28 mouse cellular contexts compared by ENCODE assay signal in the genomic region with DNA sequence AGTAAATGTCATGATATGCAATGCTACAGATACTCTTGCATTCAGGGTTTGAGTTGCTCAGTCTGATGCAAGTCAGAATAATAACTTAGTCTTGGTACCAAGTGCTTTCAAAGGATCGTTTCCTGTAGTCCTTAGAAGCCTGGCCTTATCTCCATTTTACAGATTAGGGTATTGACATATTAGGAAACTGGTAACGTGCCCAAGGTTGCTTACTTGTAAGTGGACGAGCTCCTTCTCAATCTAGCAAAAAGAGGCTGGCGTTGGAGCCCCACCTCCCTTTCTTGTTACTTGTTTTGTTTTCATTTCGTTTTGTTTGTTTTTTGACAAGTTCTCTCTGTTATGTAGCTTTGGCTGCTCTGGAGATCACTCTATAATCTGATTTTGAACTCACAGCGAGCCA. TPM values are rescaled to one million over a fixed set of nuclear protein-coding genes. Genes with fewer than 3 reads are reported as not detected.
DNase-seq lines count a peak whose midpoint lies in the region; ATAC-seq and TF ChIP-seq lines count a peak whose summit lies in the region.
"Had no signal": no experiment of that assay in that cellular context is flagged by ENCODE, and none has a peak within 500 bp of the region (broad histone marks: within the 10 kb centered on the region; RNA-seq: fewer than 3 reads in every experiment).

No protein-coding gene starts in this region.

- H3K9me3 ChIP-seq in lung, postnatal 0 days (ENCODE audit: low read length), result no peaks in the 10 kb centered on the region
- no peaks in the 10 kb centered on the region for H3K9me3 ChIP-seq in G1E (replicated peaks)
- H3K9me3 ChIP-seq: embryonic facial prominence, embryonic 13.5 days; heart, embryonic 12.5 days; hindbrain, embryonic 15.5 days; midbrain, embryonic 10.5 days; neural tube, embryonic 12.5 days had no signal

- TF ChIP-seq CTCF in lung, postnatal 0 days (IDR thresholded peaks at IDR 0.05), result no peak
- TF ChIP-seq CTCF in G1E (IDR thresholded peaks at IDR 0.05; ENCODE audit: low read depth, low read length), result no peak

- H3K9ac ChIP-seq in lung, postnatal 0 days (replicated peaks; ENCODE audit: low read depth), result no peak overlapping the region
- H3K9ac ChIP-seq: embryonic facial prominence, embryonic 13.5 days; heart, embryonic 12.5 days; hindbrain, embryonic 15.5 days; neural tube, embryonic 12.5 days had no signal

- no peaks in the 10 kb centered on the region for H3K27me3 ChIP-seq in lung, postnatal 0 days (replicated peaks; ENCODE audit: insufficient read depth, low read length)
- H3K27me3 ChIP-seq in G1E (ENCODE audit: insufficient read depth, low read length), result no peaks in the 10 kb centered on the region
- H3K27me3 ChIP-seq: embryonic facial prominence, embryonic 13.5 days; heart, embryonic 12.5 days; hindbrain, embryonic 15.5 days; neural tube, embryonic 12.5 days had no signal

- no peak for ATAC-seq in lung, postnatal 0 days
- ATAC-seq in G1E (ENCODE audit: extremely low read depth, insufficient number of reproducible peaks, low FRiP score, poor library complexity, severe bottlenecking), result peak; percentile 35; the same call in 1 of the 2 replicates
- ATAC-seq in megakaryocyte-erythroid progenitor cell, adult 5-6 weeks (replicated peaks; ENCODE audit: low FRiP score, low TSS enrichment, poor library complexity, severe bottlenecking), result peak; percentile 57
- ATAC-seq in CD4-positive, CD25-positive, alpha-beta regulatory T cell, adult 4 months, result no peak
- ATAC-seq: forebrain, embryonic 16.5 days; inflammation-experienced regulatory T-cells, adult 6 months; midbrain, embryonic 16.5 days had no signal

- H3K4me2 ChIP-seq in lung, postnatal 0 days (replicated peaks; ENCODE audit: low read depth, low read length), result no peak overlapping the region
- H3K4me2 ChIP-seq: embryonic facial prominence, embryonic 13.5 days; heart, embryonic 12.5 days; hindbrain, embryonic 15.5 days; neural tube, embryonic 12.5 days had no signal

- no peak overlapping the region for H3K4me3 ChIP-seq in lung, postnatal 0 days (ENCODE audit: low read depth, low read length)
- no peak overlapping the region for H3K4me3 ChIP-seq in G1E (ENCODE audit: low read depth, low read length)
- H3K4me3 ChIP-seq: embryonic facial prominence, embryonic 13.5 days; gastrocnemius, adult 2 months; heart, adult 2 months; heart, embryonic 12.5 days; hindbrain, embryonic 15.5 days; midbrain, embryonic 10.5 days; myocyte; neural tube, embryonic 12.5 days had no signal

- 40% methylated on average over 6 of the region's 6 CpGs for WGBS in lung, postnatal 0 days

- no peak for TF ChIP-seq EP300 in lung, postnatal 0 days (IDR thresholded peaks at IDR 0.05)

- H3K4me1 ChIP-seq in lung, postnatal 0 days (ENCODE audit: insufficient read depth, low read depth, low read length), result no peaks in the 10 kb centered on the region; the same call in 1 of the 2 replicates
- H3K4me1 ChIP-seq in G1E (ENCODE audit: insufficient read depth, low read depth, low read length), result peaks cover 23% of the 10 kb centered on the region

- H3K27ac ChIP-seq in lung, postnatal 0 days (ENCODE audit: low read length), result no peak overlapping the region
- H3K27ac ChIP-seq: embryonic facial prominence, embryonic 13.5 days; gastrocnemius, adult 2 months; heart, adult 2 months; hindbrain, embryonic 15.5 days; midbrain, embryonic 10.5 days; neural tube, embryonic 12.5 days had no signal

- peak; percentile 33 for DNase-seq in adrenal gland, postnatal 10 days
- DNase-seq in adrenal gland, adult 8-10 months, result no peak
- peak; percentile 32 for DNase-seq in lung, postnatal 0 days (ENCODE audit: low spot score)
- DNase-seq in lung, postnatal 10 days, result no peak
- DNase-seq in G1E (ENCODE audit: low spot score), result no peak
- DNase-seq: cerebellum, adult 18-20 months; cerebellum, postnatal 10 days; gastrocnemius, adult 2 months; heart, adult 2 months; heart, postnatal 4 days; kidney, adult 11 months; kidney, postnatal 14 days; liver; lung, postnatal 14 days; right cerebral cortex, adult 18-20 months; spleen, adult 18-20 months; thymus, postnatal 4 days had no signal

- H3K36me3 ChIP-seq in lung, postnatal 0 days (ENCODE audit: insufficient read depth, low read length), result no peaks in the 10 kb centered on the region
- H3K36me3 ChIP-seq in G1E (replicated peaks), result peaks cover 2% of the 10 kb centered on the region
- H3K36me3 ChIP-seq: embryonic facial prominence, embryonic 13.5 days; heart, embryonic 12.5 days; hindbrain, embryonic 15.5 days; midbrain, embryonic 10.5 days; neural tube, embryonic 12.5 days had no signal

RNA-seq across cellular contexts. Expression of gene Thoc7, which starts 48.1 kb away (rescaled TPM):
- 100 to 1,000 TPM; 133 to 134 TPM for total RNA-seq in adrenal gland, postnatal 10 days (2021)
- 100 to 1,000 TPM in 1 of 4 experiments, 10 to 100 TPM in 3; 88.6 to 105 (median 93.3) TPM for total RNA-seq in adrenal gland, adult 8-10 months (2022)
- polyA plus RNA-seq in lung, postnatal 0 days (2015; fragmentation: Nextera tagmentation; extraction: Ambion mirVana), result 116 and 117 TPM in 2 replicates
- 109 and 115 TPM in 2 replicates for total RNA-seq in G1E (2014; fragmentation: Nextera tagmentation)
- total RNA-seq in G1E (2017), result 228 and 232 TPM in 2 replicates
- 21.1 and 21.4 TPM in 2 replicates for polyA plus RNA-seq in G1E (2012)
- total RNA-seq in megakaryocyte-erythroid progenitor cell, adult 5-6 weeks (2014; fragmentation: Nextera tagmentation), result 226 and 251 TPM in 2 replicates
- total RNA-seq in megakaryocyte-erythroid progenitor cell, adult 5-6 weeks (2017), result 263 and 514 TPM in 2 replicates
- 100 to 1,000 TPM; 113 to 135 TPM for polyA plus RNA-seq in CD4-positive, CD25-positive, alpha-beta regulatory T cell, adult 4 months (2017; shearing (Covaris generic))

RNA-seq across cellular contexts. Expression of gene Atxn7, which starts 48.5 kb away (rescaled TPM):
- 10 to 100 TPM; 22.6 to 26.2 TPM for total RNA-seq in adrenal gland, postnatal 10 days (2021)
- total RNA-seq in adrenal gland, adult 8-10 months (2022), result 10 to 100 TPM; 20.2 to 34.2 (median 26.0) TPM
- polyA plus RNA-seq in lung, postnatal 0 days (2015; fragmentation: Nextera tagmentation; extraction: Ambion mirVana), result 4.3 and 4.9 TPM in 2 replicates
- total RNA-seq in G1E (2014; fragmentation: Nextera tagmentation), result 16.5 and 26.2 TPM in 2 replicates
- 12.5 and 14.8 TPM in 2 replicates for total RNA-seq in G1E (2017)
- polyA plus RNA-seq in G1E (2012), result 11.0 and 11.4 TPM in 2 replicates
- total RNA-seq in megakaryocyte-erythroid progenitor cell, adult 5-6 weeks (2014; fragmentation: Nextera tagmentation), result 29.9 and 31.2 TPM in 2 replicates
- total RNA-seq in megakaryocyte-erythroid progenitor cell, adult 5-6 weeks (2017), result 24.8 and 27.8 TPM in 2 replicates
- 10 to 100 TPM; 12.0 to 13.9 TPM for polyA plus RNA-seq in CD4-positive, CD25-positive, alpha-beta regulatory T cell, adult 4 months (2017; shearing (Covaris generic))

Comparison
In these comparisons a context has a peak if more than half of its experiments do, and no peak if none do; other contexts are left out.
1. DNase-seq: peak in adrenal gland, postnatal 10 days (single experiment) and lung, postnatal 0 days (single experiment); none in adrenal gland, adult 8-10 months (single experiment), lung, postnatal 10 days (single experiment) and G1E (single experiment).
2. ATAC-seq: peak in G1E (single experiment) and megakaryocyte-erythroid progenitor cell, adult 5-6 weeks (single experiment); none in lung, postnatal 0 days (single experiment) and CD4-positive, CD25-positive, alpha-beta regulatory T cell, adult 4 months (single experiment).